Mouse (Mus musculus) ES-Bruce4 (cell line): ENCODE data around the gene Gm21988.

Experiments used
- CTCF ChIP-seq: IDR thresholded peaks from one replicate; pipeline ENCODE4 v1.8.1; 2011; ENCODE audit warnings: low read depth, low read length
- POLR2A ChIP-seq: IDR thresholded peaks from one replicate; pipeline ENCODE4 v1.8.1; 2011; ENCODE audit warnings: low read length; ENCODE audit not compliant: insufficient read depth

DNA sequence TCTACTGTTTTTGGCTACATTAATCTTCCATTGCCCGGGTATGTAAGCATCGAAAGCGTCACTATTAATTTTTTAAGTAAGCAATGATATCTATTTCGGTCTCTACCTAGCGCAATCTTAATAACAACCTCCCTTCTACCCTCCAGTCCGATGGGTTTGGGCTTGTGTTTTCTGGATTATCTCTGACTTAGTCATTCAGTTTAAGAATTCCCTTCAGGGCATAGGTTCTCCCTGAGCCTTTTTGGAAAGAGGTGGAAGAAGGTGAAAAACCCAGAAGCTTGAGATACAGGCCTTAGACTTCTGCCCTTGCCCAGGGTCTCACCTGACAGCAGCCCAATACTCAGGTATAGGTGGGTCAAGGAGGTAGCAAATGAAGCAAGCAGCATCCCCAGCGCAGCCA is 19.8 kb downstream of the Gm21988 start:
- no peak for TF ChIP-seq POLR2A
- no peak for TF ChIP-seq CTCF
